9 mouse cellular contexts compared by ENCODE assay signal in the genomic region with DNA sequence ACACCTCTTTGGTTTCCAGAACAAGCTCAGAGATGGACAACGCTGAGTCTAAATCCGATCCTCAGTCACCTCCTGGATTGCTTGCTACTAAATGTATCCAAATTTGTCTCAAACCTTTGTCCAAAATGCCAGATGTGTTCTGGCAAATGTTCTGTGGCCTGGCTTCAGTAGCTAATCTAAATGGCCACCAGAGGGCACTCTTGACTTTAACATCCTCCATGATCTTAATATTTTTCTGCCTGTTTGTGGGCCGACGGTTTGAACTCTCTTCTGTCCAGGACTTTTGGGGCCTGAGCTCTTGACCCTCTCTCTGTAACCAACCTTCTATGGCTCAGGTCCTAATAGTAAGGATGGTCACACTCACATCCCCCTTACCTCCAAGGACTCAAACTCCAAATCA. TPM values are rescaled to one million over a fixed set of nuclear protein-coding genes. Genes with fewer than 3 reads are reported as not detected.
A peak's percentile ranks its signal among the peaks of the same experiment; 100 is the strongest.
DNase-seq lines count a peak whose midpoint lies in the region; ATAC-seq and TF ChIP-seq lines count a peak whose summit lies in the region.
"Had no signal": no experiment of that assay in that cellular context is flagged by ENCODE, and none has a peak within 500 bp of the region (broad histone marks: within the 10 kb centered on the region; RNA-seq: fewer than 3 reads in every experiment).

No protein-coding gene starts in this region.

- TF ChIP-seq CTCF in hindbrain, postnatal 0 days (IDR thresholded peaks at IDR 0.05; ENCODE audit: low read depth): peak; percentile 83

- no peaks in the 10 kb centered on the region for H3K27me3 ChIP-seq in hindbrain, embryonic 10.5 days (ENCODE audit: insufficient read depth, poor library complexity, severe bottlenecking)
- H3K27me3 ChIP-seq in hindbrain, embryonic 12.5 days: peaks cover 8% of the 10 kb centered on the region
- H3K27me3 ChIP-seq in hindbrain, postnatal 0 days (ENCODE audit: insufficient read depth, low read length): peaks cover 4% of the 10 kb centered on the region; the same call in 1 of the 2 replicates
- H3K27me3 ChIP-seq in forebrain, embryonic 10.5 days (ENCODE audit: poor library complexity, severe bottlenecking): peaks cover 4% of the 10 kb centered on the region

- no peak overlapping the region for H3K4me2 ChIP-seq in hindbrain, embryonic 12.5 days (replicated peaks)
- H3K4me2 ChIP-seq in hindbrain, postnatal 0 days (ENCODE audit: low read depth, low read length): no peak overlapping the region
- H3K4me2 ChIP-seq: liver, embryonic 13.5 days had no signal

- no peaks in the 10 kb centered on the region for H3K4me1 ChIP-seq in hindbrain, embryonic 10.5 days (replicated peaks)
- H3K4me1 ChIP-seq in hindbrain, embryonic 12.5 days: no peaks in the 10 kb centered on the region
- no peaks in the 10 kb centered on the region for H3K4me1 ChIP-seq in hindbrain, postnatal 0 days (ENCODE audit: insufficient read depth, low read length)
- 0 out of 2 replicates have a peak, but pooled peaks cover 3% of the 10 kb centered on the region for H3K4me1 ChIP-seq in forebrain, embryonic 10.5 days
- H3K4me1 ChIP-seq: liver, embryonic 13.5 days had no signal

- H3K9ac ChIP-seq in hindbrain, embryonic 12.5 days: no peak overlapping the region
- H3K9ac ChIP-seq in hindbrain, postnatal 0 days (replicated peaks; ENCODE audit: low read length): no peak overlapping the region
- H3K9ac ChIP-seq: liver, embryonic 13.5 days had no signal

- H3K27ac ChIP-seq in hindbrain, embryonic 10.5 days: no peak overlapping the region
- H3K27ac ChIP-seq in hindbrain, embryonic 12.5 days: no peak overlapping the region
- H3K27ac ChIP-seq in hindbrain, postnatal 0 days: no peak overlapping the region
- no peak overlapping the region for H3K27ac ChIP-seq in forebrain, embryonic 10.5 days
- H3K27ac ChIP-seq: liver, embryonic 13.5 days had no signal

- H3K36me3 ChIP-seq in hindbrain, embryonic 10.5 days: no peaks in the 10 kb centered on the region
- H3K36me3 ChIP-seq in hindbrain, embryonic 12.5 days: no peaks in the 10 kb centered on the region
- no peaks in the 10 kb centered on the region for H3K36me3 ChIP-seq in hindbrain, postnatal 0 days (ENCODE audit: insufficient read depth, low read length)
- H3K36me3 ChIP-seq in forebrain, embryonic 10.5 days (replicated peaks): no peaks in the 10 kb centered on the region
- H3K36me3 ChIP-seq: liver, embryonic 13.5 days had no signal

- 0 out of 2 replicates have a peak, but pooled peaks cover 2% of the 10 kb centered on the region for H3K9me3 ChIP-seq in hindbrain, embryonic 10.5 days
- H3K9me3 ChIP-seq in hindbrain, embryonic 12.5 days (replicated peaks): peaks cover 4% of the 10 kb centered on the region; the same call in 1 of the 2 replicates
- H3K9me3 ChIP-seq in hindbrain, postnatal 0 days (ENCODE audit: low read length): no peaks in the 10 kb centered on the region
- peaks cover 13% of the 10 kb centered on the region for H3K9me3 ChIP-seq in forebrain, embryonic 10.5 days
- H3K9me3 ChIP-seq: liver, embryonic 13.5 days had no signal

- peak; percentile 36 for DNase-seq in hindbrain, embryonic 10.5 days (ENCODE audit: low spot score)
- DNase-seq in urinary bladder, postnatal 36 days (ENCODE audit: low spot score in 2 of 2): peak; percentile 24 to 26
- DNase-seq in urinary bladder, postnatal 10 days (ENCODE audit: low spot score): no peak
- DNase-seq in cerebellum, adult 9-11 months: peak; percentile 18
- DNase-seq in hindbrain, postnatal 0 days (ENCODE audit: low spot score): peak; percentile 86
- no peak for DNase-seq in forebrain, embryonic 10.5 days (ENCODE audit: extremely low spot score, low spot score)
- DNase-seq: liver, embryonic 13.5 days had no signal

- H3K4me3 ChIP-seq in hindbrain, embryonic 10.5 days: no peak overlapping the region
- H3K4me3 ChIP-seq in hindbrain, embryonic 12.5 days: no peak overlapping the region
- H3K4me3 ChIP-seq in hindbrain, postnatal 0 days (ENCODE audit: low read length): no peak overlapping the region
- no peak overlapping the region for H3K4me3 ChIP-seq in forebrain, embryonic 10.5 days
- H3K4me3 ChIP-seq: liver, embryonic 13.5 days had no signal

- ATAC-seq in hindbrain, embryonic 12.5 days (ENCODE audit: low FRiP score): no peak
- 0 out of 2 replicates have a peak, but pooled peaks have one; percentile 29 for ATAC-seq in hindbrain, postnatal 0 days
- ATAC-seq in megakaryocyte progenitor cell, adult 5-6 weeks (replicated peaks; ENCODE audit: poor library complexity): peak; percentile 81

- 29% methylated on average over 4 of the region's 4 CpGs for WGBS in hindbrain, embryonic 10.5 days
- WGBS in hindbrain, embryonic 12.5 days: 20% methylated on average over 4 of the region's 4 CpGs
- 14% methylated on average over 4 of the region's 4 CpGs for WGBS in hindbrain, postnatal 0 days
- 22% methylated on average over 4 of the region's 4 CpGs for WGBS in forebrain, embryonic 10.5 days

RNA-seq across cellular contexts. Expression of a gene that starts 10.4 kb away (rescaled TPM):
- not detected in 2 replicates for polyA plus RNA-seq in hindbrain, embryonic 10.5 days (2016; fragmentation: Nextera tagmentation; extraction: Ambion mirVana)
- polyA plus RNA-seq in hindbrain, embryonic 12.5 days (2016; fragmentation: Nextera tagmentation; extraction: Ambion mirVana): not detected in 2 replicates
- total RNA-seq in hindbrain, postnatal 0 days (2014; rRNA removed): not detected in 2 replicates
- not detected in 2 replicates for polyA plus RNA-seq in hindbrain, postnatal 0 days (2015; fragmentation: Nextera tagmentation; extraction: Ambion mirVana)
- total RNA-seq in megakaryocyte progenitor cell, adult 5-6 weeks (2015): not detected in 2 replicates
- total RNA-seq in megakaryocyte progenitor cell, adult 5-6 weeks (2017): not detected in 2 replicates
- not detected in 2 replicates for polyA plus RNA-seq in forebrain, embryonic 10.5 days (2016; fragmentation: Nextera tagmentation; extraction: Ambion mirVana)
- polyA plus RNA-seq: liver, embryonic 13.5 days had no signal

Comparison
In these comparisons a context has a peak if more than half of its experiments do, and no peak if none do; other contexts are left out.
1. DNase-seq: peak in hindbrain, embryonic 10.5 days (single experiment), urinary bladder, postnatal 36 days (2 of 2), cerebellum, adult 9-11 months (single experiment) and hindbrain, postnatal 0 days (single experiment); none in urinary bladder, postnatal 10 days (single experiment) and forebrain, embryonic 10.5 days (single experiment).